Mouse (Mus musculus): ENCODE data around the gene Cox11. TPM values are rescaled to one million over a fixed set of nuclear protein-coding genes. Genes with fewer than 3 reads are reported as not detected.

Gene Cox11
- total and polyA plus RNA-seq, 2 experiments from 2014 or later: 22.9 to 37.1 TPM

DNA sequence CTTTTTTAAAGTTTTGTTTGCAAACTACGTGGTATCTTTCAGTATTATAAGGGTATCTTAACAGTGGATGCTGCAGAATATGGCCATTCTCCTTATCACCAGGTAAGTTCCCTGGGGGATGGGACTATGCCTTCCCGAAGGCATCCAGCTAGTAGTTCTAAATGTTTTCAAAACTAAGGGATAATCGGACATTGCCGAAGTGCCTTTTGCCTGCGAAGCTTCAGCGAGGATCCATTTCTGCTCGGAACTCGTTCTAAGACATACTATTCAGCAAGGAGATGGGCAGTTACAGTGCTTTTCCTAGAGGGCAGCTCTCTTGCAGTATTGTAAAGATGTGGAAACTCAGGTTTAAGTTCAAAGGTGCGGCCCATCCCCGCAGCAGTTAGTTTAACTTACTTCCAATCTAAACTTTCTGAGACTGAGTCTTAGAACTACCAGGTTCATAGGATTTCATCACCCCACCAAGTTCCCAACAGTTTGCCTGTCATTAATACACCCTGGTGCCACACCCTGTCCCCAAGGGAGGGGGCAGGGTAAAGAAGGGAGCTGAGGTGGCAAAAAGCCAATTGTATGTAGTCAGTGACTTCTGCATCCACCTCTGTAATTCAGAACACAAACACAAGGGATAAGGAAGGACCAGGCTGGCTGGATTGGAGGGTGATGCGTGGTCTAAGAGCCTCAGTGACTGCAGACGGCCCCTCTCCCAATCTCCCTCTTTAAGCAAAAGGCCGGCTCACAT lies 48.5 kb downstream of the Cox11 start:
- 70% methylated on average over 13 of the region's 13 CpGs for WGBS
- peak overlapping the region; percentile 63; the same call in 1 of the 2 replicates for H3K9ac ChIP-seq (replicated peaks; ENCODE audit: low read length)
- ATAC-seq: no peak

GRCm38 (mm10) chr11:90687040-90687439 lies 49.1 kb downstream of the Cox11 start:
- Histone ChIP-seq H3K27me3 (ENCODE audit: insufficient read depth, low read length) (no peaks in the 10 kb centered on the region), H3K9ac (replicated peaks; ENCODE audit: low read length) (peak overlapping the region; percentile 63), H3K4me2 (ENCODE audit: low read depth, low read length) (peak overlapping the region; percentile 84), H3K9me3 (ENCODE audit: low read length) (no peaks in the 10 kb centered on the region), H3K36me3 (ENCODE audit: insufficient read depth, low read length) (0 out of 2 replicates have a peak, but pooled peaks cover 2% of the 10 kb centered on the region), H3K4me3 (ENCODE audit: low read length) (peak overlapping the region; percentile 58), H3K27ac (peak overlapping the region; percentile 79), H3K4me1 (ENCODE audit: insufficient read depth, low read length) (no peaks in the 10 kb centered on the region)
- no peak for TF ChIP-seq CTCF (IDR thresholded peaks at IDR 0.05; ENCODE audit: low read depth)
- no peak for DNase-seq (ENCODE audit: low spot score)
- WGBS: 1% methylated on average over 17 of the region's 17 CpGs
- ATAC-seq: peak; percentile 11

More for the DNA sequence above, 48.5 kb downstream of the Cox11 start:
- no peaks in the 10 kb centered on the region for H3K4me1 ChIP-seq (ENCODE audit: insufficient read depth, low read length)
- peak overlapping the region; percentile 84 for H3K4me2 ChIP-seq (ENCODE audit: low read depth, low read length)
- H3K27ac ChIP-seq: peak overlapping the region; percentile 79; the same call in 1 of the 2 replicates
- H3K36me3 ChIP-seq (ENCODE audit: insufficient read depth, low read length): 0 out of 2 replicates have a peak, but pooled peaks cover 2% of the 10 kb centered on the region
- peak overlapping the region; percentile 58 for H3K4me3 ChIP-seq (ENCODE audit: low read length)
- no peaks in the 10 kb centered on the region for H3K9me3 ChIP-seq (ENCODE audit: low read length)
- no peak for DNase-seq (ENCODE audit: low spot score)
- no peak for TF ChIP-seq CTCF (IDR thresholded peaks at IDR 0.05; ENCODE audit: low read depth)
- no peaks in the 10 kb centered on the region for H3K27me3 ChIP-seq (ENCODE audit: insufficient read depth, low read length)

DNA sequence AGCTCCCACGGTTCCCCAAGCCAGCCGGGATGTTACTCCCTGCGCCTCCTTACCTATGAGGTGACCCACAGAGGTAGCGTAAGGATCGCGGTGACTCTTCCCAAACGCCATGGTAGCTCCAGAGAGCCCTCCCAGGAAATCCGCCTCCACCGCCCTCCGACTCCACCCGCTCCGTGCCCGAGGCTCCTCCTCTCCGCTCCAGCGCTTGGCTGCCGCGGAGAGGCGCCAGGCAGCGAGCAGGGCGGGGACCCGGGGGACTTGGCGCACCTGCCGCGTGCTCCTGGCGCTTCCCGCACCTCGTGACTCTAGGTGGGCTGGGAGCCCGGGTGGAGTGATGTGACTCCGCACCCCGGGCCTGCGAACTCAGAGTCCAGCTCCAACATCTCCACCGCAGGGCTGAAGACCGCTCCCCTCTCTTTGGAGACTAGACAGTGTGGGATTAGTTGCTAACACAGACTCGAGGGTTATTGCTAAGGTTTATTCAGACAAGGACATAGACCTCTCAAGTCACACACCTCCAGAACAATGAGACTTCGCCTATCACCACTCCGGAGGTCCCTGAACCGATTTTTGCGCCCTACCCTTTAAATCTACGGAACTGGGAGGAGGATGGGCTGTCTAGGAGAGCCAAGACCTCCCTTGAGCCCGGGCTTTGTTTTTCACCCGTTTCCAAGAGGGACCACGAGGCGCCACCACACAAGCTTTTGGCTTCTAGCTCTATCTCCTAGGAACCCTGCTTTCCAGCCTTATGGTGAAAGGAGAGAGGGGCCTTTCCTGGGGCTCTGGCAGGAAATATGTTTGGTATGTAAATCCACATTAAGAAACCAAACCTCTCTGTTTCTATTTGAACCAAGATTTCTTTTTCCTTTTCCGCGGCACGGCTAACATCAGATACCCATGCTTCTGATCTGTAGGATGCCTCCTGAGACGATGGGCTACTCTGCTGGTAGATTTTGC lies 49.8 kb downstream of the Cox11 start, which contains the start of gene Tom1l1:
Gene Tom1l1 (minus strand): TSS at position 907 of the 957 bp plus-strand sequence.
- H3K4me1 ChIP-seq (ENCODE audit: insufficient read depth, low read length): no peaks in the 10 kb centered on the region
- peak; percentile 91 for ATAC-seq
- no peak for TF ChIP-seq CTCF (IDR thresholded peaks at IDR 0.05; ENCODE audit: low read depth)
- DNase-seq (ENCODE audit: low spot score): peak; percentile 85
- H3K27ac ChIP-seq: peak within 1 kb of the TSS; percentile 79
- no peaks in the 10 kb centered on the region for H3K27me3 ChIP-seq (ENCODE audit: insufficient read depth, low read length)
- H3K4me3 ChIP-seq (ENCODE audit: low read length): peak within 1 kb of the TSS; percentile 58
- peak within 1 kb of the TSS; percentile 63 for H3K9ac ChIP-seq (replicated peaks; ENCODE audit: low read length)
- no peaks in the 10 kb centered on the region for H3K36me3 ChIP-seq (ENCODE audit: insufficient read depth, low read length)
- 4% methylated on average over 47 of the region's 47 CpGs for WGBS
- H3K9me3 ChIP-seq (ENCODE audit: low read length): no peaks in the 10 kb centered on the region
- H3K4me2 ChIP-seq (ENCODE audit: low read depth, low read length): peak within 1 kb of the TSS; percentile 84

GRCm38 (mm10) chr11:90690361-90690760 lies 52.4 kb downstream of the Cox11 start:
- no peak overlapping the region for H3K9ac ChIP-seq (replicated peaks; ENCODE audit: low read length)
- DNase-seq (ENCODE audit: low spot score) (peak; percentile 29), ATAC-seq (no peak)
- WGBS: 25% methylated on average over 6 of the region's 6 CpGs
- no peaks in the 10 kb centered on the region for H3K36me3 ChIP-seq (ENCODE audit: insufficient read depth, low read length)
- no peak overlapping the region for H3K4me2 ChIP-seq (ENCODE audit: low read depth, low read length)
- H3K9me3 ChIP-seq (ENCODE audit: low read length): no peaks in the 10 kb centered on the region
- H3K4me3 ChIP-seq (ENCODE audit: low read length): no peak overlapping the region
- H3K27me3 ChIP-seq (ENCODE audit: insufficient read depth, low read length): no peaks in the 10 kb centered on the region
- H3K27ac ChIP-seq: no peak overlapping the region
- no peaks in the 10 kb centered on the region for H3K4me1 ChIP-seq (ENCODE audit: insufficient read depth, low read length)
- TF ChIP-seq CTCF (IDR thresholded peaks at IDR 0.05; ENCODE audit: low read depth): no peak

GRCm38 (mm10) chr11:90694206-90694605 lies 56.2 kb downstream of the Cox11 start:
- no peak overlapping the region for H3K4me2 ChIP-seq (ENCODE audit: low read depth, low read length)
- no peak for DNase-seq (ENCODE audit: low spot score)
- no peak overlapping the region for H3K4me3 ChIP-seq (ENCODE audit: low read length)
- no peaks in the 10 kb centered on the region for H3K27me3 ChIP-seq (ENCODE audit: insufficient read depth, low read length)
- no peak overlapping the region for H3K27ac ChIP-seq
- H3K36me3 ChIP-seq (ENCODE audit: insufficient read depth, low read length): no peaks in the 10 kb centered on the region
- H3K9ac ChIP-seq (replicated peaks; ENCODE audit: low read length): no peak overlapping the region
- ATAC-seq: no peak
- no peaks in the 10 kb centered on the region for H3K9me3 ChIP-seq (ENCODE audit: low read length)
- H3K4me1 ChIP-seq (ENCODE audit: insufficient read depth, low read length): no peaks in the 10 kb centered on the region
- TF ChIP-seq CTCF (IDR thresholded peaks at IDR 0.05; ENCODE audit: low read depth): no peak
- WGBS: 67% methylated on average over 4 of the region's 4 CpGs

Other genes starting within 250 kb of the Cox11 start
- 4.6 and 10.4 TPM in 2 replicates for gene Hlf, start 247.3 kb upstream of the Cox11 start, total RNA-seq (2014; rRNA removed)
- gene Hlf, start 247.3 kb upstream of the Cox11 start, polyA plus RNA-seq (2015; fragmentation: Nextera tagmentation; extraction: Ambion mirVana): 9.6 and 10.2 TPM in 2 replicates
- gene Stxbp4, start 89 bp upstream of the Cox11 start, total RNA-seq (2014; rRNA removed): 9.1 and 15.2 TPM in 2 replicates
- gene Stxbp4, start 89 bp upstream of the Cox11 start, polyA plus RNA-seq (2015; fragmentation: Nextera tagmentation; extraction: Ambion mirVana): 9.9 and 11.0 TPM in 2 replicates
- 14.5 and 20.7 TPM in 2 replicates for gene Tom1l1, start 50.2 kb downstream of the Cox11 start, total RNA-seq (2014; rRNA removed)
- gene Tom1l1, start 50.2 kb downstream of the Cox11 start, polyA plus RNA-seq (2015; fragmentation: Nextera tagmentation; extraction: Ambion mirVana): 26.7 and 28.8 TPM in 2 replicates

All from hindbrain, postnatal 0 days (tissue).